Mouse (Mus musculus) frontal cortex, adult (tissue): Measurements from ENCODE around the gene Palld.

ENCODE experiments used
- ATAC-seq: cut with Nextera tagmentation; 2 replicates; pipeline ENCODE4 v1.9.2; 2017; ENCODE audit warnings: mild to moderate bottlenecking, moderate library complexity, mixed read lengths; ENCODE audit not compliant: low TSS enrichment

Palld gene

DNA sequence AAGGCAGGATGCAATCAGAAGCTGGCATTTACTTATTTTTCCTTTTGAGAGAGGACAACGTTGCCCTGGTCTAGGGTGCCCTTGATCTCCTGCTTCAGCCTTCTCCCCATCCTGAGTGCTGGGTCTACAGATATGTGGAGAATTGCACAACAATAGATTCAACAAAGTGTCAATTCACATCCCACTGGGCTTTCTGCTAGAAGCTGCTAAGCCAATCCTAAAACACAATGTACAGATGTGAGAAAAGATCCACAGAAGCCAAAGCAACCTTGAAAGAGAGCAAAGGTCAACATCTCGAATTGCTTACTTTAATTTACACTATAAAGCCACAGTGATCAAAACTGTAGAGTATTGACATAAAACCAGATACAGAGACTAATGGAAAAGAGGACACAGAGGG, 270.2 kb downstream of the Palld start:
- no peak for ATAC-seq

DNA sequence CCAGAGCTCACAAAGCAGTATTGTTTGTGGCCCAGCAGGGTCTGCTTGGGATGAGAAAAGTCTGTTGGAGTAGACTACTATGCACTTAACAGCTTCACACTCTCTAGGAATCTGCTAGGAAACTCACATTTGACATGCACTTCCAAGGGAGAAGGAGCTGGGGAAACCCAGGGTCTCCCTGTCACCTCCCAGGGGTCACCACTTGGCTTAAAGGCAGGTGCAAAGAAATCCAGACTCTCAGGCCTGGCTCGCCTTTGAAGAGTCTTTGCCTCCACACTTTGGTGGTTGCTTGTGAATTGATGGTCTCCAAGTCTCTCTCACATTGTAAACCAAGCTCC, 272.9 kb downstream of the Palld start:
- ATAC-seq = no peak

DNA sequence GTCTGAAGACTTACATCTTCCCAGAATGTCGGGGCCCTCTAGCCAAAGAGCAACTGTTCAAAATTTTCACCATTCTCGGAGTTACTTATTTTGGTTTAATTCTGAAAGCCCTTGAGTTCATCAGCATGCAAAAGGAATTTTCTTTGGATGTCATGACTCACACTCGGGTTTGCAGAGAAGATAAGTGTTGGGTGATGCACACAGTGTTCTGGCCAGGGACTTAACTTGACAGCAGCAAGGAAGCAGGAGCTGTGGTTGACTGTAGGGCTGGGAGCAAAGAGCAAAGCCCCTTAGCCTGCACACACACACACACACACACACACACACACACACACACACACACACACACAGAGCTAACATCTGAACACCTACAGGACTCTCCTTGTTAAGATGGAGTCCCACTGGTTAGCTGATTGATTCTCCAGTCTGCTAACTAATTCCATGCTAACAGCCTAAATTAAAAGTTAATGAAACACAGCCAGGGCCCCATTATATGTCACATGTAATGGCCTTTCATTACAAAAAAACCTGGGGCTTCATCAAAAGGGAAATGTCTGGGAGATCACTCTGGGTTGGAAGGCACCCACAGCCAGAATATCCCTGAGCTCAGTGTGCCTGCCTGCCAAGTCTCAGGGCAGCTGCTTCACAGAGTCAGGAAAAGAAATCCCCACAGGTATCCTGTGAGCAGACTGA, 273.4 kb downstream of the Palld start:
- ATAC-seq = no peak; the same call in 1 of the 2 replicates

DNA sequence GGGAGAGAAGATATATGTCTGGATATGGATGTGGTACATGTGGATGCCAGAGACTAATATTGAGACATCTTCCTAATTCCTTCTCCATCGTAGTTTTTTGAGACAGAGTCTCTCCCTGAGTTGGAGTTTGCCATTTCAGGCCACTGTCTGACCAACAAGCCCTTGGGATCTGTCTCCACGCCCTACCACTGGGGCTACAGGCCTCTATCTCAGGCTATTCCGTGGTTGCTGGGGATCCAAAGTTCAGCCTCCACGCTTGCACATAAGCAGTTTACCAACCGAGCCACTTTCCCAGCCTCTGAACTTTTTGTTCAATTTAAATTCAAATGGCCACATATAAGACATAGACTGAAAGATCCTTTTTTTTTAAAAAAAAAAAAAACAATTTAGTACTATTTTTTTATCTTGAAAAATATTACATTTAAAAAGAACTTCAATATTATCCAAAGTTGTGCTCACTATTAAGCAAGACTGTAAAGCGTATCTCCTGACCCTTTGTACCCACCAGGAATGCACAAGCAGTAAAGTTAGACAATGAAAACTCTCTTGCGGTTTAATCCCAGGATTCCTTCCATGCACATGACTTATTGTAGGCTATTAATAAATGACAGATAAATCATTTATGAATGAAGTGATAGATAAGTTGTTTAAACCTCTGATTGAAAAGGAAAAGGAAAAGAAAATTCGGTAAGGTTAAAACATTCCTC, 276.1 kb downstream of the Palld start:
- no peak for ATAC-seq

DNA sequence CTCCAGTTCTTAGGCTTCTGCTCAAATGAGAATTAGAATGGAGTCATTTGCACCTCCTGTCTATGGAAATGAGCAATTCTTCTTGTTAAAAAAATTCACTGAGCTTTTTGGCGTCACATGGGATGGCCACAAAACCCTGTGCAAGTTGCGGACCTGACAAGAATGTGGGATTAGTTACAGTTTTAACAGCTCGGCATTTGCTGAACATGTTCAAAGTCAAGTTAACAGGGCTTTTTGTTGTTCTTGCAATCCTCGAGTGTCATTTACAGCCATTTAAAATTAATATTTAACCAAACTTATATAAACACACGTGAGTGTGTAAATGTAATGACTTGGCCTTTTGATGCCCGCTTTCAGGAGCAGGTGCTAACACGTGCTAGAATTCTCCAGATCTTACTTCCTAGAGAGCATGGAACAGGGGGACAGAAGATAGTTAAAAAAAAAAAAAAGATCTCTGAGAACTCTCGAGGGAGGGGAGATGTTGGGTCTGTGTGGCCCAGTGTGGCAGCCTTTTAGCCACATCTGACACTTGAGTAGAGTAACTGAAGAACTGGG, 276.8 kb downstream of the Palld start:
- no peak for ATAC-seq

DNA sequence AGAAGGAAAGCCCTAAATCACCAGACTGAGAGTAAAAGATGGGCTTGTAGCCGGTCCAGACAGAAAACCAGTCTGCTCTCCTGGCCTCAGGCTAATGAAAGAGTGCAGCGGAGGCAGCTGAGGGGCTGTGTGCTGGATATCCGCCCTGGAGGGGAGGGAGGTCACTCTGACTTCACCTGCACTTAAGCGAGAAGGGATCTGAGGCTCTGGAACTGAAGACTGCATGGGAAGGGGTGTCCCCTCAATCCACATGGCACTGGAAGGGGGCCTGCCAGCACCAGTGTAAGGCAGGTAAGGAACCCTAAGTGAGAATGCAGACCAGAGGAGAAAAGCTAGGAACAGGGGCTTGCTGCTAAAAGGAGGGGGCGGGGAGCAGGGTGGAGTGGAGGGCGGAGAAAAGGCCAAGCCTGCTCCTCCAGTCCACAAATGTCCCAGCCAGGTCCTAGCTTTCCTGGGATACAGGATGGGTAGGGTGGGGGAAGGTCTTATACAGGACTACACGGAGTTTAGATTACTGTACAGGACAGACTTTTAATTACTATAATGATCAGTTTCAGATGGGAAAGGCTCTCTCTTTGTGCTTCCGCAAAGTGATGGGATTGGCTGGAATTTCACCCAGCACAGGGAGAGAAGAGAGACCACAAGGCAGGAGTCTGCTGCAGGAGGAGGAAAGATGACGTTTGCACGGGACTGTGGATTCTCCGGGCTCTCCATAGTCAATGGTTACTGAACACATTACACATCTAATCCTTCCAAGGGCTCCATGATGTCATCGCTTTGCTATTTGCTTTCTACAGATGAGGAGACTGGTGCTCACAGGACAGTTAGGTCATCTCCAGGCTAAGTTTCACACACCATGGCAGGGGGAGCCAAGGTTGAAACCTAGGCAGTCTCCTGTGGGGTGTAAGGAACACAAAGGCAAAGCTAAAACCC, 278.7 kb downstream of the Palld start:
- no peak for ATAC-seq

DNA sequence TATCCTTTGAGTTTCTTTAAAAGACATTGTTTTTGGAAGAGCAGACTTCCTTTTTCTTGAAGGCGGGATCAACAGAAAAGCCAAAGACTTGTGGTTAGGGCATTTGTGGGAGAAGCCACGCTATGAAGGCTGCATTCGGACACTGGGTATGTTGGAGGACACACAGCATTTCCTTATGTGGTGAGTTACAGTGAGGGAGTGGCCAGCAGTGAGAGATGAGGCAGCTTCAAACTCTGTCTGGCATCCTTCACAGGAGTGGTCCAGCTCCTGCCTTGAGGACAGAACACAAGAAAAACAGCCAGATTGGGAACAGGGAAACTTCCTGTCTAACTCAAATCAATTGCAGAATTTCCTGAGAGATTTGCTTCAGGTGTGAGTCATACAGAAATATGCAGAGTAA, 281.2 kb downstream of the Palld start:
- ATAC-seq = no peak

DNA sequence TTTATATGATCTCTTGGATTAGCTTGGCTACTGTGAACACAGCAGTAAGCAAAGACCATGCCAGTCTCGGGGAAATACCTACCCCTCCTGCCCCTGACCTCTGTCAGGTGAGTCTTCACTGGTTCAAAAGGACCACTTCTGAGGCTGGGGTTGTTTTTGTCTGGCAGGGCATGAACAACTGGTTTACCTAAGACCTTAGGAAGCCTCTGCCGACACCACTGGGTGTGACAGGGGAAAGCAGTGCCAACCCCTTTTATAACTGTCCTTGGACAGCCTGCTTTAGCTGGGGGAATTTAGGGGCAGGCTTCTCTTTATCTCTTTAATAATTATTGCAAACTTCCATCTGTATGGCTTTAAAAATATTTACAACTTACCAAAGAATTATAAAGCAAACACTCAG, 284.8 kb downstream of the Palld start:
- no peak for ATAC-seq

DNA sequence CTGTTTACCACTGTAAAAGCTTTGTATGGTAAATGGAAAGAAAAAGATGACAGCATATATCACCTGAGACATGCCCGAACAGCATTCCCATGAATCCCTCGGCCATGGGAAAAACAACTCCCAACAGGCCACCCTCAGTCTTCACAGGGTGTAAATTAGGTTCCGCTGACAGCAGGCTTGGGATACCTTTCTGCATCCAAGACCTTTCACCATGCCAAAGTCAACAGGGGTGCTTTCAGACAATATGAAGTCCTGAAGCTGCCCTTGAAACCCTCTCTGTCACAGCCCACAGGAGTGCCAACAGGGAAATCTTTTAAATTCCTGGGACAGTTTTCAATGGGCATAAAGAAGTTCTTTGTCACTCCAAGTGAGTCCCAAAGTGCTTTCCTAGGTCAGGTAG, 285.4 kb downstream of the Palld start:
- no peak for ATAC-seq

DNA sequence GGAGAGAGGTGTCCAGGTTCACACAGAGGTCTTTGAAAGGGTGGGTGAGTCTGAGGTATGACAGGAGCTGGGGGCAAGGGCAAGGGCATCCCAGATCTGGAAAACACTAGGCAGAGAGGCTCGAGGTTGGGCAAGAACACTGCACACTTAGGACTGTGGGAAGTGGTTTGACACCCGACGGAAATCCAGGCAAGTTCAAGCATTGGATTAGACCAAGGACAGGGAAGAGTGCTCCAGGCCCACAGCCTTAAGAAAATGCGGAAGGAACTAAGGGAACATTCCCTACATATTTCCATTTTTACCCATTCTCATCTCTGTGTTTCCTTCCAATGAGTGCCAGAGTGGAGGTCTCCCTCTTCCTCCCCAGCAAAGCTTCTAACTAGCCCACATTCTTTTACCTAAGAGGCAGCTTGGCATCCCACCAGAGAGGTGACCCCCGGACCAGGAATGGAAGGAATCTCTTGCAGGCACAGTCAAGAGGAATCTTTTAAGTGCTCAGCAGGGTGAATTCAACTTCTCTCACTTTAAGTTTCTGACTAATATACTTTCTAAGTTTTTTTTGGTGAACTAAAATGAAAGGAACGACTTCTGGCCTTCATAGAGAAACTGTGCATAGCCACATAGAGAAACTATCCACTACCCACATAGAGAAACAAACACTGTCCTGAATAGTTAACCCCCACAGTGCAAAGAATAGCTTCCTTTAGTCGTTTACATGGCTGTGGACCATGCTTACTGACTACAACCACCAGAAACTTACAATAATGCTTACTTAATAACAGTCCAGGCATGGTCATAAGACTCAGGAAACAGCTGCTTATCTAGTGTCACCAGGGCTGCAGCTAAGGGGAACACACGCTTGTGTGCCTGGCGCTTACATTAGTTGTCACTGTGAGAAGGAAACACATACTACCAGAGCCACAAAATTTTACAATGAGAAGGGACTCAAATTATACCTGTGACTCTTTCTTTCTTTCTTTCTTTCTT, 286.5 kb downstream of the Palld start:
- no peak for ATAC-seq

DNA sequence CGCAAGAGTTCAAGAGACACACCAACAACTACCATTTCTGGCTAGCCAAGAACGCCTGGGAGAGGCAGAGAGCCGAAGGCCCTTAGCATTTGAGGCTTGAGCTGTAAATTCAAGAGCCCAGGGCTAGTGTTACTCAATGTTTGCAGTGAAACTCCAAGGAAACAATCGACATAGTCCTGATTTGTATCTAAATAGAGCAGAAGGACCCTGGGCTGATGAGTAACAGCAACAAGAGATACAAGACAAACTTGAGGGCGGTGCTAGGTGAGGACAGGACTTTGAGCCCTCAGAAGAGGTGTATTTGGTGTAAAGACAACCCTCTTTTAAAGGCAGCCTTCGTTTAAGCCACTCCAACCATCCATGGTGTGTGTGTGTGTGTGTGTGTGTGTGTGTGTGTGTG, 290.7 kb downstream of the Palld start:
- ATAC-seq = no peak

DNA sequence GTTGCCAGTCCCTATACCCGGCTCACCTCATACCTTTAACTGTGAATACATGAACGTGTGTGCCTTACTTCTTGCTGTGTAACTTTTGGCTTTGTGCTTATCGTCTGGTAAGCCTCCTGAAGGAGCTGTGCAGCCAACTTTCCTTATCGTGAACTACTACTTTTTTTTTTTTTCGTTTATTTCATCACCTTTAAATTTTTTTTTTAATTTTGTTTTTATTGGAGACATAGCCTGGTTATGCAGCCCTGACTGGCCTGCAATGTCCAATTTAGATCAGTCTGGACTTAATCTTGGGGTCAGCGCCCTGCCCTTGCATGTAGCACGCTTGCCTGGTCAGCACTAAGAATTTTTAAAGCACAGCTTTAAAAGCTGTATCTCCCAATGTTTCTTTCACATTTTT, 291.4 kb downstream of the Palld start:
- no peak for ATAC-seq

DNA sequence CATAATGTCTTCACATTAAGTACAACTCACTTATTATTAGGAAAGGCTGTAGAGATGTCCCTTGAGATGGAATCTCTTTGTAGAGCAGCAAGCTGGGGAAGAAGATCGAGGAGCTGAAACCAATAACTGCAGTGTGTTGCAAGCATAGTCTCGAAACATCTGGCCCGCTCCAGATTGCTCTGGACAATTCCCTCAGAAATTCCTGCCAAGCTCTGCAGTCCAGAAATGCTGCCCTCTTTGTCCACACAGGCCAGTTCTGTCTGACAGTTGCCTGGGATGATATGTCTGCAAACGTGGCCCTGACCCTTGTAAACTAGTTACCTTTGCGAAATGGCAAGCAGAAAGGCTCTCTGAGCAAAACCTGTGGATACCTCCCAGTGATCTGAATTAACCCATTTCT, 291.9 kb downstream of the Palld start:
- no peak for ATAC-seq

DNA sequence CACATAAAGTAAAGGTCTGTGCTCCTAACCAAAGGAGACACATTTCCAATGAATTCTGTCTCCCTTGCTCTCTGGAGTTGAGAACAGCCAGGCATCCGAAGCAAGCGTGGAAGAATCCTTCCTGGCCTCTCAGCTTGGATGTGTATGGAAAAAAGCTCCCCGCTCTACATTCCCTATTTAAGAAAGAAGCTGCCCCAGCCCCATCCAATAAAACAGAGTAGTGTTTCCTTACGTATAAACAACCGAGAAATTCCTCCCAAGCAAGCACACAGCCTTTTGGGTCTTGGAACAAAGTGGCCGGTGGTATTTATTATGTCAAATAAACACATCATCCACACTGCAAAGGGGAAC, 295.1 kb downstream of the Palld start:
- no peak for ATAC-seq

DNA sequence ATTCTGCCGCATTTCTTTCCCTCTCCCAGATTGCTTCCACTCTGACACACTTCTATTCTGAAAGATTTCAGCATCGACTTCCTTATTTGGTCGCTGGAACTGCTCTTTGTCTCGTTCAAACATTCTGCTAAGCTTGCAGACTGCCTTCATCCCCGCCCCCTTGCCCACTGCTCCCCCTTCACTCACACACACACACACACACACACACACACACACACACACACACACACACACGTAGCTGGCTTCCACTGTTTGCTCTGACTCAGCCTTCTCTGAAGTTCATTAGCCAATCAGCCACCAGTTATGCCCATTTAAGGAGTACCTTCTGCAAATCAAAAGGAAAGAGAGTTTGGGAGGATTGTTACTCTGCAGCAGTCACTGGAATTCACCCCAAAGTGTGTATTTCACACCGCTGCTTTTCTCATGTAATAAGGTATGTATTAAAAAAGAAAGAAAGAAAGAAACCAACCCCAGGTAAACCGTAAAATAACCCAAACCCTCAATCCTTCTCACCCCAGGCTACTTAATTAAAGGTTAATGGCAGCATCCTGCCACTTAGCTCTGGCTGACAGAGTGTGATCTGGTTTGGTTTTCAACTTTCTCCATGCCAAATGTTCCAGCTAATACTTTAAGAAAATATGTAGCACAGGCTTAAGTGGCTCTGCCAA, 295.6 kb downstream of the Palld start:
- ATAC-seq = peak; percentile 96

DNA sequence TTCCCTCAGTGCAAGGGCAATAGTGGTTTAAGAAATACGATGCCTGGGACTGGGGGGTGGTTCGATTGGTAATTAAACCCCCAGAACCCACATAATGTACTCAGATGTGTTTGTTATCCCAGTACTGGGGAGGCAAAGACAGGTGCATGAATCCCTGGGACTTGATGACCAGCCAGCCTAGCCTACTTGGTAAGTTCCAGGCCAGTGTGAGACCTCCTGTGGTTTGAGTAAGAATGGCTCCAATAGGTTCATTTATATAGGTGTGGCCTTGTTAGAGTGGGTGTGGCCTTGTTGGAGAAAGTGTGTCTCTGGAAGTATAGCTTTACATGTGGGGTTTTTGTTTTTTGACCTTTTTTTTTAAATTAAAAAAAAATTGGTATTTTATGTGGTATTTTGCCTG, 297.6 kb downstream of the Palld start:
- ATAC-seq = no peak

DNA sequence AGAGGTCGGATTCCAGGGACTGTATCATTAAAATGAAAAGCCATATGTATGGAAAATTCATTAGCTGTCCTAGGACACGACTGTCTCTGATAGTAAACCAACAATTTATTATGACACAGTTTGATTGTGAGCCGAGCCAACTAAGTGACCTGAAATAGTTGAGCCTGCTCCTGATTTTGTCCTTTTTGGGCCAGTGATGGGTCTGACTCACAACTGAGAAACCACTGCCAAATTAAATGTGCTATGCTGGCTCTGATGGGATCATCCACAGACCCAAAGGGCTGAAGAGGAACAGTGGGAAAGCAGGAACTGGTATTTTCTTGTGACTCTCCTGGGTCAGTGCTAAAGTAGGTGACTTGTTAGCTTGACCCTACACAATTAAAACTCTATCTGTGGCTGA, 305.6 kb downstream of the Palld start:
- no peak for ATAC-seq

DNA sequence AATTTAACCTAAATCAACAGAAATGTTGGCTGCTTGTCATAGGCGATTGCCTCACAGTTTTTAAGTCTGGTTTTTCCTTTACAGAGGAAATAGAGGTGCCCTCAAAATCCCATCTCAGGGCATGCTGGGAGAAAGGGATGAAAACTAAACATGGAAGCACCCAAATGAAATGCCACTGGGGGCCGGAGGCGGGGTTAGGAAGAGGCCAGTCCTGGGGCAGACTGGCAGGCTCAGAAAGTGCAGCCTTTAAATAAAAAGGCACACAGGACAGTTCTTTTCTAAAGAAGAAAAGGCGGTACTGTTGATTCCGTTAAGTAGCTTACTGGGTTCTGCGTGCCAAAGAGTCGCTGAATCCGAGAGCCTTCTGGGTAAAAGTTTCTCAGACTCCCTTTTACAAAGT, 311.0 kb downstream of the Palld start:
- ATAC-seq = peak; percentile 25; the same call in 1 of the 2 replicates

DNA sequence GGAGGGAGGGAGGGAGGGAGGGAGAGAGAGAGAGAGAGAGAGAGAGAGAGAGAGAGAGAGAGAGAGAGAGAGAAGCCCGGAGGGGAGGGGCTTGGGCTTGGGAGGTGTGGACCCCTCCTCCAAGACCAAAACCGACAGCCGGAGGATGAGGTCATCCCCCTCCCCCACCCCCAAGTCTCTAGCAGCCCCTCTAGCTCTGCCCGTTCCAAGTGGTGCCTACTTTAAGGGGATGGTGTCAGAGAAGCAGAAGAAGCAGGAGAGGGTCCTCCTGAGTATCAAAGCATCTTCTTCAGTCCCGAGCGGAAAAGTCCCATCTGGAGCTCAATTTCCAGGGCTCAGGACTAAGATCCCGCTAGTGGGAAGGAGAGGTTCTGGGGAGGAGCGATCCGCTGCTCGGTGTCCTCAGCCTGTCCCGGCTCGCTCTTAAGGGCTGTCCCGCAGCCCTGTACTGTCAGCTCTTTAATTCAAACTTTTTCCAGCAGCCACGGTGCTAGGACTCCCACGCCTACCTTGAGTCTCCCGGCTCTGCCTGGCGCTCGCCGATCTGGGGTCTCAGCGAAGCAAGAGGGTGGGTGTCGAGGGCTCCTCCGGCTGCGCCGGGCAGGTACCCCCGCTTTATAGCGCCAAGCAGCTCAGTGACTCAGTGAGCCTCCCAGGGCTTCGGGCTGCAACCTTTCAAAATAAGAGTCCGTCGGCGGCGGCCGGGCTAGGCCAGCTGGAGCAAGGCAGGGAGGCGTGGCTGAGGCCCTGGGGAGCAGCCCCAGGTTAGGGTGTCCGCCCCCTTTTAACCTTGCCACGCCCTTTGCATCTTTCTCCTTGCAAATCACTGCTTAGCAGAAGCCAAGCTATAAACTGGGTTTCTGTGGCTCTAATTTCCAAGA, 311.7 kb downstream of the Palld start:
- ATAC-seq = peak; percentile 85

DNA sequence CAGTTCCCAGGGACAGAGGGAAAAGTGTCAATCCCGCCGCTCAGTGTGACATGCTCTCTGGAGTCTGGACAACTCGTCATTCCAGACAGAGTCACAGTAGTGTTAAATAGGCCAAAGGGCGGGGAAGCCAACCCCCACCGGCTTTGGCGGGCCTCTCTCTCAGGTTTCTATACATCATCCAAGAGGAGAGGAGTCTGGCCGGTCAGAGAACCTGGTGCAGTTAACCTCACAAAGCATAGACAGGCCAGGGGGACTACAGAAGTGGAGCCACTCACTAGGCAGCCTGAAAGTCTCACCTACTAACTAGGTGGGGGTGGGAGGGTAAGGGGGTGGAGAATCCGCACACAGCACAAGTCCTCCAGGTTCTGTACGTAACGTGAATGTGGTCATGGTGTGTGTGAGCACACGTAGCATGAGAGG, 312.5 kb downstream of the Palld start:
- no peak for ATAC-seq
